Mouse (Mus musculus) forebrain, embryonic 16.5 days (tissue): ENCODE results near the gene Pls1. TPM values are rescaled to one million over a fixed set of nuclear protein-coding genes. Genes with fewer than 3 reads are reported as not detected.

Experiments
- polyA plus RNA-seq: library from polyadenylated mRNA; unstranded; fragments of >200 nt; fragmentation: Nextera tagmentation; extraction: Ambion mirVana; gene quantifications from 2 replicates; pipeline ENCODE4 v1.2.1, GENCODE M21; 2015

Gene Pls1
- polyA plus RNA-seq, 1 experiment from 2014 or later: 2.7 TPM

Other genes starting within 250 kb of the Pls1 start
- 1.7 and 1.8 TPM in 2 replicates for gene Pcolce2, start 207.7 kb downstream of the Pls1 start, polyA plus RNA-seq
- gene Trpc1, start 94.9 kb downstream of the Pls1 start, polyA plus RNA-seq: 6.2 and 6.4 TPM in 2 replicates
- 14.5 and 16.4 TPM in 2 replicates for gene Atr, start 12.3 kb upstream of the Pls1 start, polyA plus RNA-seq
- gene Xrn1, start 109.4 kb upstream of the Pls1 start, polyA plus RNA-seq: 18.3 and 19.1 TPM in 2 replicates